Mouse (Mus musculus): ENCODE measurements around the gene Rnf7.
A peak's percentile ranks its signal among the peaks of the same experiment; 100 is the strongest.
"Not testable (repeated sequence)": the region's sequence is repeated elsewhere in the genome, so short reads cannot be mapped to it uniquely, and the experiment has no call there.

Rnf7 gene

DNA sequence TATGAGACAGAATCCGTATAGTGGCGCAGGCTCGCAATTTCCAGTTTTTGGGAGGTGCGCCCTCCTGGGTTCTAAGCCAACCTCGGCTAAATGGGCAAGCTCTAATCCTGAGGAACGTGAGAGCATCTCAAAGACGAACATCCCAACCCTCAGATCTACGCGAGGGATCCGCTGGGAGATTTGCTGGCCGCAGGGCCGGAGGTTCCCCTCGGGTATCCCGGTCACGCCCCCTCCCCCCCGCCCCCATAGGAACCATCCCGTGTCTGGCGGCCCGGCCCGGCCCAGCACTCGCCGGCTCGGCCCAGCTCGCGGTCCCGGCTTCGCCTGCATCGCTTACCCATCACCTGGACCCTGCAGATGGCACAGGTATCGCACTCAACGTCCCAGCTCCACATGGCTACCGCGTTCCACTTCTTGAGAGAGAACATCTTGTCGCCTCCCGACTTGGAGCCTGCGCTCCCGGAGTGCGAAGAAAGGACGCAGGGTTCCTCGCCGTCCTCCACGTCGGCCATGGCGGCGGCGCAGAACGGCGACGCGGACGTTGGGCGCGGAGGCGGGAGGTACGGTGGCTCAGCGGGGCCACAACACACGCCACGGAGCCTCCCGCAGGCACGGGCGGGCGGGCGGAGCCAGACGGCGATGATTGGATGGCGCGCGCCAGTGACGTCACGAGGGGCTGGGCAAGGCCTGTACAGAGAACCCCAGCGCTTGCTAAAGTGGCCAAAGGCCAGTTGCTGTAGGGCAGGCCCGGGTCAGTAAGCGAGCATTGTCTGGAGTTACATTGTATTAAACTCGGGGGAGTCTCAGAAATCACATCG lies at the start of gene Rnf7:
Gene Rnf7, minus strand, starts transcription at position 605 of the 818 bp plus-strand sequence.
- DNase-seq (ENCODE audit: low spot score): peak; percentile 97

GRCm38 (mm10) chr9:96526011-96526410 lies 47.5 kb upstream of the Rnf7 start:
- no peak for DNase-seq (ENCODE audit: low spot score)

GRCm38 (mm10) chr9:96524972-96525506 lies 46.6 kb upstream of the Rnf7 start, which contains the start of gene Gm28729:
Gene Gm28729 (minus strand): TSS chr9:96525264.
- no peak for DNase-seq (ENCODE audit: low spot score)

GRCm38 (mm10) chr9:96523148-96523547 lies 44.7 kb upstream of the Rnf7 start:
- DNase-seq (ENCODE audit: low spot score): no peak

DNA sequence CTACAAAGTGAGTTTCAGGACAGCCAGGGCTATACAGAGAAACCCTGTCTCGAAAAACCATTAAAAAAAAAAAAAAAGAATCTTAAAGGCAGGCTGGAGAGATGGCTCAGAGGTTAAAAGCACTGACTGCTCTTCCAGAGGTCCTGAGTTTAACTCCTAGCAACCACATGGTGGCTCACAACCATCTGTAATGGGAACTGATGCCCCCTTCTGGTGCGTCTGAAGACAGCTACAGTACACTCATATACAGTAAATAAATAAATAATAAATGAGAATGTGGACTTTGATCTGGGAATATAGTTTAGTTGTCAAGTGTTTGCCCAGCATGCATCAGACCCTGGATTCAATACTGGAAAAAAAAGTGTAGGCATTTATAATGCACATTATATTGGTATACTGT lies 43.1 kb upstream of the Rnf7 start:
- not testable (repeated sequence) for DNase-seq (ENCODE audit: low spot score)

- no peak for DNase-seq (ENCODE audit: low spot score)
Observed at GRCm38 (mm10) chr9:96517429-96517828, 39.0 kb upstream of the Rnf7 start.

- no peak for DNase-seq (ENCODE audit: low spot score)
Observed at GRCm38 (mm10) chr9:96516806-96517205, 38.3 kb upstream of the Rnf7 start.

DNA sequence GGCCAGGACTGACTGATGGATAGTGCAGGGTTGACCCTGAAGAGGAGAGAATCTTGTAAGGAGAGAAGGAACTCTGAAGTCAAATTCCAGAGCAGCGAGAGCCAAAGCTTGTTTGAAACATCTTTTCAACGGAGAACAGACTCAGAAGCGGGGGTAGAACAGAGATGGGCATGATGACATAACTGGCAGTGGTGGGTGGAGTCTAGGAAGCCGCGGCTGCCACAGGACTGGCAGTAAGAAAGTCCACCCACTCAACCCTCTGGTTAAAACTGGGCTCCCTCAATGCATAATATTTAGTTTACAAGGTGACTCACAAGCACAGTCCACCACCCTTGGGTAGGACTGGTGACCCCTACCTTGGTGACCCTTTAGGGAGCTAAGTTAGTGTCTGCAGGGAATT lies 37.3 kb upstream of the Rnf7 start:
- no peak for DNase-seq (ENCODE audit: low spot score)

- no peak for DNase-seq (ENCODE audit: low spot score)
Observed at GRCm38 (mm10) chr9:96514278-96514677, 35.8 kb upstream of the Rnf7 start.

- DNase-seq (ENCODE audit: low spot score): peak; percentile 43
Observed at GRCm38 (mm10) chr9:96506011-96506498, 27.6 kb upstream of the Rnf7 start.

GRCm38 (mm10) chr9:96505156-96505555 lies 26.7 kb upstream of the Rnf7 start:
- DNase-seq (ENCODE audit: low spot score): no peak

- no peak for DNase-seq (ENCODE audit: low spot score)
Observed at GRCm38 (mm10) chr9:96504116-96504895, 25.8 kb upstream of the Rnf7 start.

DNA sequence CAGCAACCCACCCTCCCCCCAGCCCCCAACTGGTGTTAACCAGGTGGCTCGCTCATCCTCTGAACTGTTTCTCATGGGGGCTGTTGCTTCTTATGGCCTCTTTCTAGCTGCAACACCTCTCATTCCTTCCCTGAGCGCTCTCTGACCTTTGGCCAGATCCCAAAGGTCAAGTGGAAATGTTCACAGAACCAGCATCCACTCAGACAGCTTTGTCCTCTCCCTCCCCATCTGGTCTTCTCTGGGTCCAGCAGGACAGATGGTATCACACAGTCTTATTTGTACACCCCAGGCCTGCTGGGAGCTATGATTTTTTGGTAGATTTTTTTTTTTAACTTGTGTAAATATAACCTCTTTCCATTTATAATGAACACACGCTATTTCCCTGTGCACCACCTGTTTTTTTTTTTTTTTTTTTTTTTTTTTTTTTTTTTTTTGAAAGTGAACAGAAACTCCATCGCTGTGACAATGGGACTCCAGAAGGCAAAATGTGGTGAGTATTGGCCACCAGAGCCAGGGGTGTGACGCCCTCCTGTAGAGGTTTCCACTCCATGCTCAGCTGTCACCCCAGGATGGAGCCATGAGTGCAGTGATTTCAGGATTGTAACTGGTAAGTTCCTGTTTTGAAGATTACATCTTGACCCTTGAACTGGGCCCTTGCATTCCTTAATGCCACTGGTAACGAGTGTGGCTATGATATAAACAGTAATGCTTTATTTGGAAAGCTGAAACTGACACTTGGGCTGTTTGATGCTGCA lies 24.6 kb upstream of the Rnf7 start:
- DNase-seq (ENCODE audit: low spot score): peak; percentile 68

- no peak for DNase-seq (ENCODE audit: low spot score)
Observed at GRCm38 (mm10) chr9:96501217-96501616, 22.7 kb upstream of the Rnf7 start.

- peak; percentile 26 for DNase-seq (ENCODE audit: low spot score)
Observed at GRCm38 (mm10) chr9:96493212-96493611, 14.7 kb upstream of the Rnf7 start.

GRCm38 (mm10) chr9:96491810-96492209 lies 13.3 kb upstream of the Rnf7 start:
- DNase-seq (ENCODE audit: low spot score): no peak

DNA sequence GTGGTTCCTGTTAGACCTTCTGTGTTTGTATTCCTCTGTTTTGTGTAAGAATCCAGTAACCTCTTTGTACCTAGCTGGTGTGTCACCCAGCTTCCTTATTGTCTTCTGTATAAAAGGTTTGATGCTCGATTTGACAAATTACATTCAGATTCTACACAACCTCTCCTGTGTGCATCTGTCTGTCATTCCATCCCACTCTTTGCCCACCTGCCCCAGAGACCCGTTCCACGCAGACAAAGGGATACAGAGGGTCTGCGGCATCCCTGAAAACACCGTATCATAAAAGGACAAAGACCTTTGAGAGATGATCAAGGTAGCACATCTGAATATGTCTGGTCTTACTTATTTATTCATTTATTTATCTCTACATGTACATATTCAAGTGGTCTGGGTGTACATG lies 9.4 kb upstream of the Rnf7 start:
- not testable (repeated sequence) for DNase-seq (ENCODE audit: low spot score)

DNA sequence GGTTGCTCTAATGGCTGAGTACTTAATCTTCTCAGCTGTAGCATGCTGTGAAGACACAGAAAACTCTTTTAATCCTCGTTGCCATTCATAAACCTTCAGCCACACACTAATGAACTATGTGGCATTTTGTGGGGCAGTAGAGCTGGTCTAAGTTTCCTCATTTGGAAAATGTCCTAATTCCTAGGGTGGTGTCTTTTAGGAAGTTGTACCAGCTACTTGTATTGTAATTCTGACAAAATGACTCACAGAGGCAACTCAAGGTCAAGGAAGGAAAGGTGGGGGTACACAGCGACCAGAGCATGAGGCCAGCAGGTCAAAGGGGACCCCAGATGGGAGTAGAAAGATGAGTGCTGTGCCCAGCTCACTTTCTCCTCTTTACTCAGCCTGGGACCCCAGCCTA lies 5.2 kb upstream of the Rnf7 start:
- no peak for DNase-seq (ENCODE audit: low spot score)

DNA sequence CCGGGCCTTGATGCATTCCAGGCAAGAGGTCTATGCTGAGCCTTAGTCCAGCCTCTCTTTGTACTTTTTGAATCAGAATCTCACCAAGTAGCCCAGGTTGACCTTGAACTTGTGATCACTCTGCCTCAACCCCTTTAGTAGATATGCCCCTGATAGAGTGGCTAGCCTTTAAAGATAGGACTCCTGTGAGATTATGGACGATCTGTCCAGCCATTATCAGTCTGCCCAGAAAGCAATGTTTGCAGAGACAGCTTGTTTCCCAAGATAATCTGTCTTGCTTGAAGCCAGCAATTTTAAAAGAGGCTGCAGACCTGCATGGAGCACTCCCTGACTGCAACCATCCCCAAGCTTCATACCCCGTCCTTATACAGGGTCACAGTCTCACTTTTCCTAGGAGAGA lies 4.6 kb upstream of the Rnf7 start:
- no peak for DNase-seq (ENCODE audit: low spot score)

DNA sequence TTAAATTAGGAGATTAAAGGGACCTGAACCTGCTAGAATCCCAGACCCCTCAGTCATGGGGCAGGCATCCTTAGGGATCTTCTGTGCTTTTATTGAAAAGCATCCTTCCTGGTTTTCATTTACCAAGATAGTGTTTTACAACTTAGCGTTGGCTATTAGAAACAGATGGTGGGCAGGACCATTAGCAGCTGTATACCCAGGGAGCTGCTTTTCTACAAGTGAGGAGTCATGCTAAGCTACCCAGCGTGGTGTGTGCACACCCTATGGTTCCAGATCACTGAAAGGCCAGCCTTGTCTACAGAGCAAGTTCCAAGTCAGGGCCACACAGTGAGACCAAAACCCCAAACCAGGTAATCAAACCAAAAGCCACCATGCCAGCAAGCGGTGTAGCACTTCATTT lies 6.1 kb downstream of the Rnf7 start:
- DNase-seq (ENCODE audit: low spot score): no peak

- DNase-seq (ENCODE audit: low spot score): not testable (repeated sequence)
Observed at GRCm38 (mm10) chr9:96471681-96472080, 6.8 kb downstream of the Rnf7 start.
